Comparison of ENCODE assay signal across 14 mouse cellular contexts in the genomic region with DNA sequence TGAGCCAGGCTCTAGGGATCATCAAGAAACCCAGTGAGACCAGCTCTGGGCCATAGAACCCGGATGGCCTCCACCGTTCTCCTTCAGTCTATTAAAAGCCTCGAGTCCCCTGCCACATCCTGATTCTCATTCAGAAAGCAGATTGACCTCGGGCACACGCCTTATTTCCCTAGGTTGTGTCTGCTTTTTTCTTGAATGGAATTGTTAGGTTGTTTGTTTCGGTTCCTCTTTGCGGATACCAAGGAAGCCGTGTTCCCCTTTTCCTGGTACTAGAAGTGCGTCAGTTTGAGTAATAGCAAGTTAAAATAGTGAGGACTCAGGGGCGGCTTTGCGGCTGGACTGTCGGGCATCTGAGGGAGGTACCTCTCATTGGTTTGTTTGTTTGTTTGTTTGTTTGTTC. TPM values are rescaled to one million over a fixed set of nuclear protein-coding genes. Genes with fewer than 3 reads are reported as not detected.
DNase-seq lines count a peak whose midpoint lies in the region; ATAC-seq and TF ChIP-seq lines count a peak whose summit lies in the region.
"Had no signal": no experiment of that assay in that cellular context is flagged by ENCODE, and none has a peak within 500 bp of the region (broad histone marks: within the 10 kb centered on the region; RNA-seq: fewer than 3 reads in every experiment).

No protein-coding gene starts in this region.

- ATAC-seq in kidney, embryonic 16.5 days (ENCODE audit: low FRiP score, low TSS enrichment), result no peak
- no peak for ATAC-seq in lung, postnatal 0 days
- ATAC-seq in hematopoietic stem cell, adult 5-6 weeks (replicated peaks in 1 of 2; ENCODE audit: insufficient read depth in 1 of 2, low FRiP score in 2 of 2, low TSS enrichment in 1 of 2, low read depth in 1 of 2, poor library complexity in 2 of 2, severe bottlenecking in 2 of 2), result peak; percentile 33 to 46
- ATAC-seq: inflammation-experienced regulatory T-cells, adult 6 months had no signal

- no peaks in the 10 kb centered on the region for H3K9me3 ChIP-seq in kidney, embryonic 16.5 days (ENCODE audit: low read length)
- no peaks in the 10 kb centered on the region for H3K9me3 ChIP-seq in lung, postnatal 0 days (ENCODE audit: low read length)
- H3K9me3 ChIP-seq: liver, embryonic 13.5 days; neural tube, embryonic 15.5 days had no signal

- no peak overlapping the region for H3K9ac ChIP-seq in kidney, embryonic 16.5 days (replicated peaks; ENCODE audit: low read length)
- no peak overlapping the region for H3K9ac ChIP-seq in lung, postnatal 0 days (replicated peaks; ENCODE audit: low read depth)
- H3K9ac ChIP-seq: liver, embryonic 13.5 days; neural tube, embryonic 15.5 days had no signal

- no peaks in the 10 kb centered on the region for H3K36me3 ChIP-seq in kidney, adult 2 months (ENCODE audit: control insufficient read depth, insufficient read depth, low read length)
- no peaks in the 10 kb centered on the region for H3K36me3 ChIP-seq in kidney, embryonic 16.5 days (ENCODE audit: insufficient read depth, low read length)
- H3K36me3 ChIP-seq in lung, postnatal 0 days (ENCODE audit: insufficient read depth, low read length), result no peaks in the 10 kb centered on the region
- H3K36me3 ChIP-seq in splenic B cell, adult 2 months (ENCODE audit: control insufficient read depth, insufficient read depth, low read length, poor library complexity, severe bottlenecking), result no peaks in the 10 kb centered on the region
- H3K36me3 ChIP-seq: liver, embryonic 13.5 days; neural tube, embryonic 15.5 days had no signal

- no peaks in the 10 kb centered on the region for H3K27me3 ChIP-seq in kidney, adult 2 months (replicated peaks; ENCODE audit: control insufficient read depth, insufficient read depth, low read length)
- no peaks in the 10 kb centered on the region for H3K27me3 ChIP-seq in kidney, embryonic 16.5 days (ENCODE audit: insufficient read depth, low read length)
- no peaks in the 10 kb centered on the region for H3K27me3 ChIP-seq in lung, postnatal 0 days (replicated peaks; ENCODE audit: insufficient read depth, low read length)
- H3K27me3 ChIP-seq in splenic B cell, adult 2 months (ENCODE audit: control insufficient read depth, insufficient read depth, low read length, poor library complexity, severe bottlenecking), result no peaks in the 10 kb centered on the region
- H3K27me3 ChIP-seq: liver, embryonic 13.5 days; neural tube, embryonic 15.5 days had no signal

- peak; percentile 48 for DNase-seq in kidney, adult 2 months
- DNase-seq in lung, postnatal 0 days (ENCODE audit: low spot score), result peak; percentile 50
- DNase-seq in lung, postnatal 14 days, result no peak
- peak; percentile 53 for DNase-seq in splenic B cell, adult 2 months (ENCODE audit: low read depth, low spot score)
- no peak for DNase-seq in embryo, embryonic 10 days (ENCODE audit: low spot score)
- DNase-seq in left cerebral cortex, adult 8-10 months (ENCODE audit: low spot score in 2 of 2), result no peak
- DNase-seq: cerebellum, adult 9-10 months; heart, postnatal 4 days; liver, embryonic 13.5 days; spleen, adult 18-20 months had no signal

- TF ChIP-seq CTCF in kidney, adult 2 months (conservative IDR thresholded peaks at IDR 0.05; ENCODE audit: insufficient read depth, insufficient read length, low read depth, low read length), result no peak
- TF ChIP-seq CTCF in lung, postnatal 0 days (IDR thresholded peaks at IDR 0.05), result no peak

- H3K4me1 ChIP-seq in kidney, adult 2 months (ENCODE audit: control insufficient read depth, insufficient read depth, low read length), result no peaks in the 10 kb centered on the region
- H3K4me1 ChIP-seq in kidney, embryonic 16.5 days (ENCODE audit: insufficient read depth, low read length), result peaks cover 18% of the 10 kb centered on the region; the same call in 1 of the 2 replicates
- H3K4me1 ChIP-seq in lung, postnatal 0 days (ENCODE audit: insufficient read depth, low read depth, low read length), result peaks cover 14% of the 10 kb centered on the region

- no peak overlapping the region for H3K27ac ChIP-seq in kidney, adult 2 months (ENCODE audit: insufficient read depth, low read depth, low read length)
- no peak overlapping the region for H3K27ac ChIP-seq in kidney, embryonic 16.5 days (ENCODE audit: low read length)
- H3K27ac ChIP-seq in lung, postnatal 0 days (ENCODE audit: low read length), result no peak overlapping the region
- H3K27ac ChIP-seq: liver, embryonic 13.5 days; neural tube, embryonic 15.5 days had no signal

- WGBS in kidney, adult 2 months, result 70% methylated on average over 12 of the region's 12 CpGs
- WGBS in kidney, embryonic 16.5 days, result 85% methylated on average over 12 of the region's 12 CpGs
- 69% methylated on average over 12 of the region's 12 CpGs for WGBS in lung, postnatal 0 days

- TF ChIP-seq POLR2A in kidney, adult 2 months (IDR thresholded peaks at IDR 0.05; ENCODE audit: low read depth, low read length), result no peak

- no peak; the same call in 1 of the 2 replicates for TF ChIP-seq EP300 in lung, postnatal 0 days (IDR thresholded peaks at IDR 0.05)

- no peak overlapping the region for H3K4me3 ChIP-seq in kidney, adult 2 months (ENCODE audit: insufficient read depth, low read depth, low read length)
- H3K4me3 ChIP-seq in kidney, embryonic 16.5 days (ENCODE audit: low read length), result no peak overlapping the region
- H3K4me3 ChIP-seq in lung, postnatal 0 days (ENCODE audit: low read depth, low read length), result no peak overlapping the region
- H3K4me3 ChIP-seq: liver, embryonic 13.5 days; neural tube, embryonic 15.5 days had no signal

- no peak overlapping the region for H3K4me2 ChIP-seq in kidney, embryonic 16.5 days (replicated peaks; ENCODE audit: low read depth, low read length)
- H3K4me2 ChIP-seq in lung, postnatal 0 days (replicated peaks; ENCODE audit: low read depth, low read length), result no peak overlapping the region
- H3K4me2 ChIP-seq: liver, embryonic 13.5 days; neural tube, embryonic 15.5 days had no signal

RNA-seq across cellular contexts. Expression of a gene that starts 59.3 kb away (rescaled TPM):
- polyA plus RNA-seq in kidney, adult 2 months (2012; rRNA removed), result 34.2 and 35.6 TPM in 2 replicates
- 73.3 and 88.6 TPM in 2 replicates for polyA plus RNA-seq in kidney, embryonic 16.5 days (2015; fragmentation: Nextera tagmentation; extraction: Ambion mirVana)
- 34.0 and 34.3 TPM in 2 replicates for polyA plus RNA-seq in lung, postnatal 0 days (2015; fragmentation: Nextera tagmentation; extraction: Ambion mirVana)
- 48.0 and 59.0 TPM in 2 replicates for total RNA-seq in hematopoietic stem cell, adult 5-6 weeks (2017)
- 10 to 100 TPM; 15.2 to 19.0 (median 17.7) TPM for total RNA-seq in left cerebral cortex, adult 8-10 months (2022)

Comparison
In these comparisons a context has a peak if more than half of its experiments do, and no peak if none do; other contexts are left out.
1. DNase-seq: peak in kidney, adult 2 months (single experiment), lung, postnatal 0 days (single experiment) and splenic B cell, adult 2 months (single experiment); none in lung, postnatal 14 days (single experiment), embryo, embryonic 10 days (single experiment) and left cerebral cortex, adult 8-10 months (0 of 2).
2. ATAC-seq: peak in hematopoietic stem cell, adult 5-6 weeks (2 of 2); none in kidney, embryonic 16.5 days (single experiment) and lung, postnatal 0 days (single experiment).